Mouse (Mus musculus) thymus, adult 2 months (tissue): Measurements from ENCODE around the gene Fchsd2. TPM values are rescaled to one million over a fixed set of nuclear protein-coding genes. Genes with fewer than 3 reads are reported as not detected.
A peak's percentile ranks its signal among the peaks of the same experiment; 100 is the strongest.

Source experiments
- DNase-seq: peaks from one replicate; pipeline ENCODE4 v3.0.0; 2021
- H3K27ac ChIP-seq: fragments of 200-500 bp; 2 replicates; pipeline ENCODE4 v1.5.1; 2012; ENCODE audit warnings: low read length, control low read depth; ENCODE audit not compliant: control insufficient read depth, insufficient read depth
- H3K27me3 ChIP-seq: fragments of 200-500 bp; 2 replicates; pipeline ENCODE4 v1.6.1; 2012; ENCODE audit warnings: mild to moderate bottlenecking, low read length, moderate library complexity, mixed read lengths; ENCODE audit not compliant: control insufficient read depth, insufficient read depth
- H3K36me3 ChIP-seq: fragments of 200-500 bp; 2 replicates; pipeline ENCODE4 v1.6.1; 2012; ENCODE audit warnings: mild to moderate bottlenecking, low read length, moderate library complexity; ENCODE audit not compliant: control insufficient read depth, insufficient read depth
- H3K4me1 ChIP-seq: fragments of 200-500 bp; replicated peaks from 2 replicates; pipeline ENCODE4 v1.6.1; 2012; ENCODE audit warnings: low read length; ENCODE audit not compliant: control insufficient read depth, insufficient read depth
- H3K4me3 ChIP-seq: fragments of 200-500 bp; 2 replicates; pipeline ENCODE4 v1.5.1; 2012; ENCODE audit warnings: mild to moderate bottlenecking, low read length, control low read depth, moderate library complexity; ENCODE audit not compliant: control insufficient read depth, insufficient read depth
- CTCF ChIP-seq: fragments of 200-500 bp; IDR thresholded peaks from 2 replicates; pipeline ENCODE4 v1.5.1; 2012; ENCODE audit warnings: mild to moderate bottlenecking, control low read depth, low read length, moderate library complexity, borderline replicate concordance; ENCODE audit not compliant: control insufficient read depth, poor library complexity, insufficient read depth; ENCODE audit errors: extremely low read depth
- POLR2A ChIP-seq: fragments of 200-500 bp; IDR thresholded peaks from 2 replicates; pipeline ENCODE4 v1.6.1; 2012; ENCODE audit warnings: mild to moderate bottlenecking, low read length, control low read depth, moderate library complexity; ENCODE audit not compliant: control insufficient read depth, poor library complexity, insufficient read depth; ENCODE audit errors: extremely low read depth
- WGBS: fragments of 180-500 bp; shearing (Covaris S2); methylation state at CpG from one replicate; pipeline ENCODE4 v1.1.7; 2018; 5-methylcytosine and 5-hydroxymethylcytosine counted together
- polyA plus RNA-seq: library from polyadenylated mRNA; depleted of rRNA; stranded (reverse); fragments of >200 nt; gene quantifications from 2 replicates; pipeline ENCODE4 v1.2.3, GENCODE M21; 2012

Fchsd2 gene
- polyA plus RNA-seq, 1 experiment, result 14.3 TPM

DNA sequence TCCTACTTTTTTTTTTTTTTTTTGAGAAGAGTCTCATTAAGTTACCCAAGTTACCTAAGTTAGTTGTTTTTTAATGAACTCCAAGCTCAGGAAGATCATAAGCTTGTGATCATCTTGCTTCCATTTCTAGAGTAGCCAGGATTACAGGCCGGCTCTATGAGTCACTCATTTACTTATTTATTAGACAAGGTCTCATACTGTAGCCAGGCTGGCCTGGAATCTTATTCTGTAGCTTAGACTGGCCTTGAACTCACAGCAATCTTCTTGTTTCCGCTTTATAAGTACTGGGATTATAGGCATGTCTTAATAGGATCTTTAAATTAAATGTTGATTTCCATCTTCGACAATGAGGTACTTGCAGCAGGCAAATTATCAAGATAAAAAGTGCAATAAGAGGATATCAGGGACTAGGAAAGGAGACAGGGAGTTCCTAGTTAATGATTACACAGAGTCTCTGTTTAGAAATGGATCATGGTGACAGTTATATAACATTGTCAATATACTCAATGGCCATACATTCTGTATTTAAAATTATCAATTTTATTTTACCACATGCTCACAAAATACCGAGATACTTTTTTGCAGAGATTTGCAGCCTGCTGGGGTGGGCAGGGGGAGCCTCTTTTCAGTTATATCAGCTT lies 7.7 kb upstream of the Fchsd2 start:
- TF ChIP-seq POLR2A (no peak), CTCF (no peak)
- DNase-seq, result no peak
- Histone ChIP-seq H3K4me1 (peaks cover 15% of the 10 kb centered on the region), H3K36me3 (no peaks in the 10 kb centered on the region), H3K27ac (no peak overlapping the region), H3K27me3 (no peaks in the 10 kb centered on the region; the same call in 1 of the 2 replicates), H3K4me3 (no peak overlapping the region)
- WGBS, result 94% methylated on average over 4 of the region's 4 CpGs

GRCm38 (mm10) chr7:101085779-101086178 lies 6.9 kb upstream of the Fchsd2 start:
- Histone ChIP-seq H3K27me3 (no peaks in the 10 kb centered on the region; the same call in 1 of the 2 replicates), H3K4me1 (peaks cover 10% of the 10 kb centered on the region), H3K27ac (no peak overlapping the region), H3K36me3 (no peaks in the 10 kb centered on the region), H3K4me3 (no peak overlapping the region)
- 86% methylated on average over 4 of the region's 4 CpGs for WGBS
- TF ChIP-seq CTCF (no peak), POLR2A (no peak)
- no peak for DNase-seq

DNA sequence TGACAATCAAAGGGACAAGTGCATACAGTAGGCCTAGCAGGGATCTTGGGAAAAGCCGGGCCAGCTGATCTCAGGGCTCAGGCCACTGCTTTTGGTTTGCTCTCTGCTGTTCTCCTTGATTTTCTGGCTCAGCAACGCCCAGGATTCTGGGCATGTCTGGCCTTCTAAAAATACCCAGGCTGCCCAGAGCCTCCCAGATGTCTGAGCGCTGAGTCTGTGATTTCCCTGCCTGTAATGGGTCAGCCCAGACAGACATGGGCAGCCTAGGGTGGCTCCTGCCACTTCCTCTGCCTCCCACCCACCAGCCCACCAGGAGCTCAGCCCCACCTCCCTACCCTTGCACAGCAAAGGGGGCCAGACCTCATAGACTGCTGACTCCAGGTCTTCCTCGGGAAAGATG lies 4.0 kb upstream of the Fchsd2 start:
- DNase-seq, result no peak
- no peak overlapping the region for H3K4me3 ChIP-seq
- H3K27me3 ChIP-seq, result no peaks in the 10 kb centered on the region
- WGBS, result 86% methylated on average over 4 of the region's 4 CpGs
- H3K4me1 ChIP-seq, result peaks cover 30% of the 10 kb centered on the region
- H3K27ac ChIP-seq, result no peak overlapping the region
- no peak for TF ChIP-seq CTCF
- no peak for TF ChIP-seq POLR2A
- H3K36me3 ChIP-seq, result no peaks in the 10 kb centered on the region

GRCm38 (mm10) chr7:101089242-101089641 lies 3.4 kb upstream of the Fchsd2 start:
- no peak for TF ChIP-seq CTCF
- TF ChIP-seq POLR2A, result no peak
- Histone ChIP-seq H3K4me1 (peaks cover 32% of the 10 kb centered on the region), H3K36me3 (no peaks in the 10 kb centered on the region), H3K27ac (no peak overlapping the region), H3K4me3 (no peak overlapping the region), H3K27me3 (no peaks in the 10 kb centered on the region)
- 46% methylated on average over 3 of the region's 3 CpGs for WGBS
- DNase-seq, result no peak

- WGBS, result 38% methylated on average over 3 of the region's 3 CpGs
- peak overlapping the region; percentile 96 for H3K27ac ChIP-seq
These were observed 568 bp downstream of the Fchsd2 start for GRCm38 (mm10) chr7:101093231-101093630.

DNA sequence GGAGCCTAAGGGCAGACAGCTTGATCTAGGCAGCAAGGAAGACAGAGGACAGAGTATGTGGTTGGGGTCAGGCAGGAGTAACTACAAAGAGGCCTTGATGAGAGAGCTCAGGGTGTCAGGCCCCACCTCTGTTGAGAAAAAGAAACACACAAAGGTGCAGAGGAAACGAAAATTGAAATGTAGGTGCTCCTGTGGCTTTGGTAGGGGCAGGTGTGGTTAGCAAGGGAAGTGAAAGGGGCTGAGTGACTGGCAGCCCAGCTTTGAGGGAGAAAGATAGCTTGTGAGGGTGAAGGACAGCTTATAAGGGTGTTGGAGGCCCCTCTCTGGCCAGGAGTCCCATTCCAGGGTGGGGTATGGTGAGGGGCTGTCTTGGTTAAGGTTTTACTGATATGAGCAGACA lies 2.1 kb downstream of the Fchsd2 start:
- no peaks in the 10 kb centered on the region for H3K36me3 ChIP-seq
- H3K4me3 ChIP-seq, result no peak overlapping the region
- H3K4me1 ChIP-seq, result peaks cover 36% of the 10 kb centered on the region
- WGBS, result 3% methylated on average over 1 of the region's 1 CpGs
- TF ChIP-seq POLR2A (no peak), CTCF (no peak)
- peak; percentile 65 for DNase-seq
- H3K27me3 ChIP-seq, result no peaks in the 10 kb centered on the region
- peak overlapping the region; percentile 85 for H3K27ac ChIP-seq

More at GRCm38 (mm10) chr7:101093231-101093630, 568 bp downstream of the Fchsd2 start:
- H3K4me3 ChIP-seq, result peak overlapping the region; percentile 45
- H3K36me3 ChIP-seq, result no peaks in the 10 kb centered on the region
- H3K4me1 ChIP-seq, result peaks cover 44% of the 10 kb centered on the region
- H3K27me3 ChIP-seq, result no peaks in the 10 kb centered on the region
- TF ChIP-seq CTCF (no peak), POLR2A (no peak)
- DNase-seq, result peak; percentile 35

DNA sequence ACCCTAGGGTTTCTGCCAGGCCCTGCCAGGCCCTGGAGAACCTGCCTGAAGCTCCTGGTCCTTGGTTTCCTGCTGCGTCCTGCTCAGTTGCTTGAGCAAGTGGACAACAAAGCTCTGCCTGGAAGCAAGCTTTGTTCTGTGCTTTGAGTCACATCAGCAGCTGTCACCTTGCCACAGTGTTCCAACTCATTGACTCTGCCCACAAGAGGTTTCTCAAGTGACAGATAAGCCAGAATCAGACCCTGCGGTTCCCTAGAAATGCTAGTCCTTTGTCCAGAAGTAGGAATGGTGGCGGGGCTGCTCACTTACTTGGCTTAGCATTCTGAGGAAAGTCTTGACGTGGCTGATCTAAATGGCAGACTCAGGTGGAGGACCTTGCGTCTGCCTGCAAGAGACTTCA lies 2.9 kb downstream of the Fchsd2 start:
- Histone ChIP-seq H3K36me3 (no peaks in the 10 kb centered on the region), H3K4me1 (peaks cover 36% of the 10 kb centered on the region), H3K27ac (peak overlapping the region; percentile 85), H3K27me3 (no peaks in the 10 kb centered on the region), H3K4me3 (no peak overlapping the region)
- DNase-seq, result no peak
- 64% methylated on average over 5 of the region's 5 CpGs for WGBS
- TF ChIP-seq POLR2A, result no peak
- no peak for TF ChIP-seq CTCF
